Mouse (Mus musculus) small intestine, adult 2 months (tissue): ENCODE results near the gene Rft1.

Experiments used
- CTCF ChIP-seq: fragments of 200-500 bp; IDR thresholded peaks from 2 replicates; pipeline ENCODE4 v1.5.1; 2012; ENCODE audit warnings: low read depth, mild to moderate bottlenecking, control low read depth, inconsistent platforms, low read length, moderate library complexity, mixed read lengths; ENCODE audit not compliant: insufficient replicate concordance, insufficient read length; ENCODE audit errors: extremely low read depth
- POLR2A ChIP-seq: fragments of 200-500 bp; IDR thresholded peaks from 2 replicates; pipeline ENCODE4 v1.6.1; 2012; ENCODE audit warnings: low read depth, mild to moderate bottlenecking, control low read depth, inconsistent platforms, low read length, moderate library complexity

- no peak for TF ChIP-seq CTCF
- no peak for TF ChIP-seq POLR2A
Measured at GRCm38 (mm10) chr14:30638009-30638408, 16.2 kb upstream of the Rft1 start.
